Mouse (Mus musculus): ENCODE data around the gene Klk12. TPM values are rescaled to one million over a fixed set of nuclear protein-coding genes. Genes with fewer than 3 reads are reported as not detected.

The Klk12 gene
- polyA plus RNA-seq (2017; shearing (Covaris generic)) = not detected

DNA sequence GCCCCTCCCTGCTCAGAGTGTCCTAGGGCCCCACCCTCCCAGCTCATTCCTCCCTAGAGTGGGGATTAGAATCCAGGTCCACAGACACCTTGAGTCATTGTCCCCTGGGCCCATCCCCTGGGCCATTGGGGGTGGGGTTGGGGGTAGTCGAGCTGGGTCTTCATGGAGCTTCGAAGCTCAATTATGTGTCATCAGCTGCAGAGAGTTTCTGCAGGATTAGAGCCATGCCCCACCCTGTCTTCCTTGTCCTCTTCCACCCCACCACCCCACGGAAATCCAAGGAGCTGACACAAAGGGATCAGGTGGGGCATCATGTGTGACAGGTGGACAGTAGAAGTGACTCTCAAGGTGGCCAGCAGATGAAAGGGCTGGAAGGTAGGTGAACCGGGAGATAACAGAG is at the start of gene Klk12:
Gene Klk12 (plus strand): TSS at position 301 of the 400 bp plus-strand sequence.

DNA sequence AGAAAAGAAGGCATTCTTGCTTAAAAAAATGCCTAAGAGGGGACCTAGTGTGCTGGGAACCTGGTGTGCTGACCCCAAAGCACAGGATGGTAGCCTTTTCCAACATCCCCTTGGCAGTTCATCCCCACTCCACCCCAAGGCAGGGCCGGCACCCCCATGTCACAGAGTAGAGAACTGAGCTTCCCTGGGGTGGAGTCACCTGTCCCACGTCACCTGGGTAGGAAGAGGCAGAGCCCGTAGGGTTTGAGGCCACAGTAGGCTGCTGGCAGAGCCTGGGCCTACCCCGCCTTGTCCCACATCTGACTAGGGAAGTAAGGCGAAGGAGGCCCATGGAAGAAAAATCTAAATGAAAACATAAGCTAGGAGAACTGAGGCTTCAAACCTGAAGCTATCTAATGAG is 5.7 kb downstream of the Klk12 start, which contains the start of gene Klk11:
Gene Klk11 (plus strand): TSS at position 241 of the 400 bp plus-strand sequence.

DNA sequence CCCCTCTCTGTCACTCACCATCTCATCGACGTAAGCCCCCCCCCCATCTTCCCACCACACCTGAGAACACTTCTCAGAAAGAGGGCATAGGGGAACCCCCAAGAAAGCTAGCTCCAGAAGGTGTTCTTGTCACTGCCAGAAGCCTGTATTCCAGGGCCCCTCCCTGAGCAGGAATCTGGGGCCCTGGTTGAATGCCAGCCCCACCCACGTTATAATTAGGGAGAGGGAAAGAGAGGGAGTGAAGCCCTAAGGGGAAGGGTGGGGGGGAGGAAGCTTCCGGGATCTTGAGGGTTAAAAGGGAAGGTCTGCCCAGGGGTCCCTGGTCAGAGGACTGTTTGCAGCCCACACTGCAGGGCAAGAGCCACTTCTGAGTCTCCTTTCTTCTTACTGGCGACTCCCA is 12.0 kb downstream of the Klk12 start, which contains the start of gene Klk10:
Gene Klk10 (plus strand): TSS at position 290 of the 400 bp plus-strand sequence.

DNA sequence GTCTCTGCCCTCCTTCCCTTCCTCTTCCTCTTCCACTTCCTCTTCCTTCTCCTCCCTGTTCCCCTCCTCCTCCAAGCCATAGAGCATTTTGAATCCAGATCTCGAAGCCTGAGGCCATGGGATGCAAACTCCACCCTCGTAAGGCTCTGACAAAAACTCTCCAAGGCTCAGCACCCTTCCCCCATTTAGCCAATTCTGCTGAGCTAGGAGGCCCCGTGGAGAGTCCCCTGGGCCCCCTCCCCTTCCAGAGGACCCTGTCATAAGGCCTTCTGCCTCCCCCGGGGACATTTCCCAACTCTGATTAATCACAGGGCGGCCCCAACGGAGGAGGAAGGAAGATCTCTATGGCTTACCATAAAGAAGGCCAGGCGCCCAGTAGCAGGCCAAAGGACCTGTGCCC is 22.9 kb downstream of the Klk12 start, which contains the start of gene Klk9:
Gene Klk9 (plus strand): TSS at position 301 of the 400 bp plus-strand sequence.

DNA sequence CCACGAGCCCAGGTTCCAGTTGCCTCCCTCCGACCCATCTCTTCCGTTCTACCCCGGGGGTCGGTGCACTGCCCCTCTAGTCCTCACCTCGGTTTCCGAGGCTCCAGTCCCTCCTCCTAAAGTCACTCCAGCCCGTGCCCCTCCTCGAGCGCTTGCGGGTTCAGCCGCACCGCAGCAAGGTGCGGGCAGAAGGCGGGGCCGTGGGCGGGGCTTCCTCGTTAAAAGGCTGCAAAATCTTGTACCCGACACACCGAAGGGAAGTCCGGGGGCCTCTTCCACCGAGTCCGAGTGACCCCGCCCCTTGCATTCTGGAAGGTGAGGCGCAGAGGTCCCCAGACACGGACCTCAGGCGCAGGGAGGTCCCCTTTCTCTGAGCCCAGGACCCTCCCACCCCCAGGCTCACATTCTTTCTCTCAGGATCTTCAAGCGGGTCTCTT is 28.7 kb downstream of the Klk12 start, which contains the start of gene Klk8:
Gene Klk8 (plus strand): TSS at position 245 of the 437 bp plus-strand sequence.

DNA sequence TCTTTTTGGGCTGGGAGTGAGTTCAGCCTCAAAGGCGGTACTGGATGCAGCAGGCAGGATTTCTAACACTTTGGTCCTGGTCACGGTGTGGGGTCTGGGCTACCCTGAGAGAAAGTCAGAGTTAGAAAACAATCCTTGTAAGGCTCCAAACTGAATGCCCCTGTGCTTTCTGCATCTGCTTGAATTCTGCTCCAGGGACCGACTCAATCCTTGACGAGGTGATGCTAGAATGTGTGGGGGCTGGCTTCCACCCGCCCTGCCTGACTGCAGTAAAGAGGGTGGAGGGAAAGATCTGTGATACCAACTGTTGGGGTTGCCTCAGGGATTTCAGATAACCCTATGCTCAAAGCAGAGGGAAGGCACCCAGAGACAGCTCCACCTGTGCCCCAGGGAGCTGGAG is 42.3 kb downstream of the Klk12 start, which contains the start of gene Klk7:
Gene Klk7 (plus strand): TSS at position 301 of the 400 bp plus-strand sequence.

Other genes with a start within 250 kb of the Klk12 start
- 0.27 TPM for gene Cd33, start 224.5 kb upstream of the Klk12 start, polyA plus RNA-seq (2017; shearing (Covaris generic))
- gene Zfp658, start 206.6 kb upstream of the Klk12 start, polyA plus RNA-seq (2017; shearing (Covaris generic)) = 6.2 TPM
- 15.6 TPM for gene Zfp719, start 189.3 kb upstream of the Klk12 start, polyA plus RNA-seq (2017; shearing (Covaris generic))
- not detected for gene Zfp819, start 161.7 kb upstream of the Klk12 start, polyA plus RNA-seq (2017; shearing (Covaris generic))
- not detected for gene Ceacam18, start 134.2 kb upstream of the Klk12 start, polyA plus RNA-seq (2017; shearing (Covaris generic))
- gene Siglece, start 108.7 kb upstream of the Klk12 start, polyA plus RNA-seq (2017; shearing (Covaris generic)) = 1.8 TPM
- gene Ctu1, start 96.9 kb upstream of the Klk12 start, polyA plus RNA-seq (2017; shearing (Covaris generic)) = 5.2 TPM
- not detected for gene Klk14, start 78.5 kb upstream of the Klk12 start, polyA plus RNA-seq (2017; shearing (Covaris generic))
- gene Klk13, start 56.3 kb upstream of the Klk12 start, polyA plus RNA-seq (2017; shearing (Covaris generic)) = not detected
- not detected for gene Klk11, start 5.7 kb downstream of the Klk12 start, polyA plus RNA-seq (2017; shearing (Covaris generic))
- 0.21 TPM for gene Klk10, start 12.1 kb downstream of the Klk12 start, polyA plus RNA-seq (2017; shearing (Covaris generic))
- 0.99 TPM for gene Klk9, start 23.0 kb downstream of the Klk12 start, polyA plus RNA-seq (2017; shearing (Covaris generic))
- gene Klk8, start 28.7 kb downstream of the Klk12 start, polyA plus RNA-seq (2017; shearing (Covaris generic)) = 109 TPM
- not detected for gene Klk7, start 42.4 kb downstream of the Klk12 start, polyA plus RNA-seq (2017; shearing (Covaris generic))
- gene Klk6, start 55.6 kb downstream of the Klk12 start, polyA plus RNA-seq (2017; shearing (Covaris generic)) = not detected
- gene Klk5, start 73.1 kb downstream of the Klk12 start, polyA plus RNA-seq (2017; shearing (Covaris generic)) = not detected
- gene Klk4, start 112.3 kb downstream of the Klk12 start, polyA plus RNA-seq (2017; shearing (Covaris generic)) = not detected
- 0.51 TPM for gene Klk15, start 164.8 kb downstream of the Klk12 start, polyA plus RNA-seq (2017; shearing (Covaris generic))
- gene Klk1b8, start 181.8 kb downstream of the Klk12 start, polyA plus RNA-seq (2017; shearing (Covaris generic)) = not detected
- gene Klk1b1, start 197.9 kb downstream of the Klk12 start, polyA plus RNA-seq (2017; shearing (Covaris generic)) = not detected
- gene Klk1b9, start 207.2 kb downstream of the Klk12 start, polyA plus RNA-seq (2017; shearing (Covaris generic)) = 0.73 TPM
- gene Klk1b11, start 227.0 kb downstream of the Klk12 start, polyA plus RNA-seq (2017; shearing (Covaris generic)) = not detected
- not detected for gene Klk1b26, start 243.3 kb downstream of the Klk12 start, polyA plus RNA-seq (2017; shearing (Covaris generic))